Mouse (Mus musculus) small intestine, adult 2 months (tissue): ENCODE data around the gene Ndufb6. TPM values are rescaled to one million over a fixed set of nuclear protein-coding genes. Genes with fewer than 3 reads are reported as not detected.
A peak's percentile ranks its signal among the peaks of the same experiment; 100 is the strongest.

Experiments
- H3K27ac ChIP-seq: fragments of 200-500 bp; 2 replicates; pipeline ENCODE4 v1.5.1; 2012; ENCODE audit warnings: low read depth, low read length, control low read depth, inconsistent platforms; ENCODE audit not compliant: insufficient read depth
- H3K27me3 ChIP-seq: fragments of 200-500 bp; 2 replicates; pipeline ENCODE4 v1.6.1; 2012; ENCODE audit warnings: mild to moderate bottlenecking, moderate library complexity, low read length, inconsistent platforms; ENCODE audit not compliant: control insufficient read depth, insufficient read depth
- H3K36me3 ChIP-seq: fragments of 200-500 bp; 2 replicates; pipeline ENCODE4 v1.6.1; 2012; ENCODE audit warnings: mild to moderate bottlenecking, low read length, control low read depth, inconsistent platforms; ENCODE audit not compliant: control insufficient read depth, insufficient read depth
- H3K4me1 ChIP-seq: fragments of 200-500 bp; 2 replicates; pipeline ENCODE4 v1.6.1; 2012; ENCODE audit warnings: low read length, inconsistent platforms, mixed read lengths; ENCODE audit not compliant: control insufficient read depth, insufficient read depth, insufficient read length
- H3K4me3 ChIP-seq: fragments of 200-500 bp; 2 replicates; pipeline ENCODE4 v1.5.1; 2012; ENCODE audit warnings: low read depth, mild to moderate bottlenecking, control low read depth, inconsistent platforms, low read length, moderate library complexity
- CTCF ChIP-seq: fragments of 200-500 bp; IDR thresholded peaks from 2 replicates; pipeline ENCODE4 v1.5.1; 2012; ENCODE audit warnings: low read depth, mild to moderate bottlenecking, control low read depth, inconsistent platforms, low read length, moderate library complexity, mixed read lengths; ENCODE audit not compliant: insufficient replicate concordance, insufficient read length; ENCODE audit errors: extremely low read depth
- POLR2A ChIP-seq: fragments of 200-500 bp; IDR thresholded peaks from 2 replicates; pipeline ENCODE4 v1.6.1; 2012; ENCODE audit warnings: low read depth, mild to moderate bottlenecking, control low read depth, inconsistent platforms, low read length, moderate library complexity
- WGBS: fragments of 180-500 bp; shearing (Covaris S2); methylation state at CpG from one replicate; pipeline ENCODE4 v1.1.7; 2018; 5-methylcytosine and 5-hydroxymethylcytosine counted together
- polyA plus RNA-seq: library from polyadenylated mRNA; depleted of rRNA; stranded (reverse); fragments of >200 nt; gene quantifications from 2 replicates; pipeline ENCODE4 v1.2.3, GENCODE M21; 2012

Gene Ndufb6
- polyA plus RNA-seq, 1 experiment = 70.1 TPM

DNA sequence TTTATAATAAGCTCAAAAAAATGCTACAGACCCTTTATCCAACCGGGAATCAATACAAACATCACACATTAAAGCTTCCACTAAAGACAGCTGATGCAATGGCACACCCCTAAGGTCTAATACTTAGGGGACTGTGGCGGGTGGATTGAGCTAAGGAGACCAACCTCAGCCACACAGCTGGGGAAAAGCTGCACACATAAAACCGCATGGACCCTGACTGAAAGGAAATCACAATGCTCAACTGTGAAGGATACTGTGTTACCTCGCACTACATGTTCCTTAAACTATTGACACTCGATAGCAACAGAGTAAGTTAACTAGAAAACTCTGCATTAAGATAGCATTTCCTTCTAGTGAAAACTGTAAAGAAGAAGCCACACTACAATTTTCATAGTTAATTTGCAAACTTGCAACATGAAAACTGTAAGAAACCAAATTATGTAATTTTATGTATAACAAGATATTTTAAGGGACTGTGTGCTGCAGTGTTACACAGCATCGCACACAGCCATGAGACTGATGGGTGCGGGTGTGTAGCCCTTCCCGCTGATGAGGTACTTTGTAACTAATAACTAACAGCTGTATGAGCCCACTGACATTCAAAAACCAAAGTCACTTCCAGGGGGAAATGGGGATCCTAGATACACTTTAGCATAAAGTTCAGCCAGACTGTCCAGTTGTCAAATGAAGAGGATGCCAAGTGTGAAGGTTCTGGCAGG is 24.7 kb downstream of the Ndufb6 start:
- Histone ChIP-seq H3K27ac (no peak overlapping the region), H3K4me3 (no peak overlapping the region), H3K4me1 (no peaks in the 10 kb centered on the region), H3K36me3 (peaks cover 7% of the 10 kb centered on the region), H3K27me3 (no peaks in the 10 kb centered on the region)
- TF ChIP-seq POLR2A (no peak), CTCF (no peak)
- 85% methylated on average over 8 of the region's 8 CpGs for WGBS

DNA sequence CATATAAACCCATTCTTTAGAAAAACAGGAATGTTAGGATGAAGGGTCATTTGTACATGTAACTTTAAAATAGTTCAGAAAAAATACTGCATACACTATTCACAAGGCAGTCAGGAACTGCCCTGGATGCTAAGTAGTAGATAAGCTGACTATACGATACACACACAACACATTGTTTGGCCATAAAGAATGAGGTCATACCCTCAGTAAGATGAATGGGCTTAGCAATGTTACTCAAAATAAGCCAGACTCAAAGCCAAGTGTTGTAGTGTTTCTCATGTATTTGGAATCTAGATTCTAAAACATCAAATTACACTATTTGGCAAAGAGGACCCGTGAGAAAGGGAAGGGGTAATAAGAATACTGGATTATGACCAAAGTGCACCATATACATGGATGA is 25.5 kb downstream of the Ndufb6 start:
- no peak overlapping the region for H3K27ac ChIP-seq
- no peak for TF ChIP-seq POLR2A
- no peak for TF ChIP-seq CTCF
- no peak overlapping the region for H3K4me3 ChIP-seq
- 46% methylated on average over 2 of the region's 2 CpGs for WGBS
- H3K4me1 ChIP-seq = no peaks in the 10 kb centered on the region
- no peaks in the 10 kb centered on the region for H3K27me3 ChIP-seq
- 0 out of 2 replicates have a peak, but pooled peaks cover 3% of the 10 kb centered on the region for H3K36me3 ChIP-seq

DNA sequence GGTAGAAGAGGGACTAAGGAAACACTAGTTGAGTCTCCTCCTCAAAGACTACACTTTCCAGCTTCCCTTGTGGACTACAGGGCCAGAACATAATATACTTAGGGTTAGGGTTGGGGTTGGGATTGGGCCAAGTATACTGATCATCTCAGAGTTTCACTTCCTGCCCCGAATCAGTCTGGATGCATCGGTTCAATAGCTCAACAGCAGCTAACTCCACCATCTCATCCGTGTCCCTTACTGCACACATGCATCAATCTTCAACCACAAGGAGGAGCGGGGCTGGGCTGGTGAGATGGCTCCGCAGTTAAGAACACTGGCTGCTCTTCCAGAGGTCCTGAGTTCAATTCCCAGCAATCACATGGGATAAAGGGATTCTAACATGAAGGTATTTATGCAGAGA is 28.2 kb downstream of the Ndufb6 start:
- H3K36me3 ChIP-seq = 0 out of 2 replicates have a peak, but pooled peaks cover 3% of the 10 kb centered on the region
- H3K27me3 ChIP-seq = no peaks in the 10 kb centered on the region
- WGBS = 78% methylated on average over 5 of the region's 5 CpGs
- TF ChIP-seq POLR2A (no peak), CTCF (no peak)
- no peaks in the 10 kb centered on the region for H3K4me1 ChIP-seq
- no peak overlapping the region for H3K4me3 ChIP-seq
- H3K27ac ChIP-seq = no peak overlapping the region

DNA sequence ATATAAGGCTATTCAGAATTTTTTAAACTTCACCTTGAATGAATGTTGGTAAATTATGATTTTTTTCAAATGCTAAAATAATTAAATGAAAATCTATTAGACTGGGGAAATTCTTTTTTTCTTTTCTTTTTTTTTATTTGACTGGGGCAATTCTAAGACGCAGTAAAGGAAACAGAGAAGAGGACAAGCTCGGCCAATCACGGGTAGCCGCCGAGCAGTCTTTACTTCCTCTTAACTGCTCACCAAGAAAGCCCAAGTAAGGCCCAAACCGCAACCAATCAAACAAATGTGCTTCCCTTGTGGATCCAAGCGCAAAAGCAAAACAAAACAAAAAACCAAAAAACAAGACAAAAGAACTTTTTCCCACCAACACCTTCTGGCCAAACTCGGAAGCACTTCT is 35.2 kb downstream of the Ndufb6 start:
- 84% methylated on average over 8 of the region's 8 CpGs for WGBS
- no peaks in the 10 kb centered on the region for H3K27me3 ChIP-seq
- peaks cover 5% of the 10 kb centered on the region; the same call in 1 of the 2 replicates for H3K4me1 ChIP-seq
- no peaks in the 10 kb centered on the region for H3K36me3 ChIP-seq
- no peak overlapping the region for H3K4me3 ChIP-seq
- no peak for TF ChIP-seq CTCF
- TF ChIP-seq POLR2A = no peak
- H3K27ac ChIP-seq = no peak overlapping the region

DNA sequence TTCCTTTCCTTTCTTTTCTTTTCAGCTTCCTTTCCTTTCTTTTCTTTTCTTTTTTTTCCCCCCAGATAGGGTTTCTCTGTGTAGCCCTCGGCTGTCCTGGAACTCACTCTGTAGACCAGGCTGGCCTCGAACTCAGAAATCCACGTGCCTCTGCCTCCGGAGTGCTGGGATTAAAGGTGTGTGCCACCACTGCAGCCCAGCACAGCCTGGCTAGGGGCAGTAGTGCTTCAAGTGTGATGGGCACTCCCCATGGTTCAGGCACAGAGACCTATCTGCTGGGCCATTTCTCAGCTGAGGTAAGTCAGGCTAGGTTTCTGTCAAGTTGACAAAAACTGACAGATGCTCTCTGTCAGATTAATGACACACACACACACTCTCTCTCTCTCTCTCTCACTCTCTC is 36.2 kb downstream of the Ndufb6 start:
- no peaks in the 10 kb centered on the region for H3K36me3 ChIP-seq
- H3K27me3 ChIP-seq = no peaks in the 10 kb centered on the region
- H3K4me3 ChIP-seq = no peak overlapping the region
- WGBS = 87% methylated on average over 4 of the region's 4 CpGs
- no peak overlapping the region for H3K27ac ChIP-seq
- peaks cover 5% of the 10 kb centered on the region; the same call in 1 of the 2 replicates for H3K4me1 ChIP-seq
- TF ChIP-seq CTCF (no peak), POLR2A (no peak)

DNA sequence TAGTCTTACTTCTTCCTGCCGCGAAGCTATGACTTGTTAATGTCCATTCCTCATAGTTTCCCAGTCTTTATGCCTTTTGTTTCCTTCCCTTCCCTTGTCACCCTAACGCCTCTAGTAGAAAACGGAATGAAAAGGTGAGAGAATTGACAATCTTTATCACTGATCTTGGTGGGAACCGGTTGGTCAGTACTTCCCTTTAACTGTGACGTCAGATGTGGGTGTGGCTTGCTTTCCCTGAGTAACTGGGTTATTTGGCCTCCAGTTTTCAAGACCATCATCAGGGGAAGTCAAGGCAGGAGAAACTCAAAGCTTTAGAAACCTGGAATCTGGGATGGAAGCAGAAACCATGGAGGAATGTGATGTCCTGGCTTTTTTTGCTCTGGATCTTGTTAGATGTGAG is 37.3 kb downstream of the Ndufb6 start:
- H3K27me3 ChIP-seq = no peaks in the 10 kb centered on the region
- TF ChIP-seq POLR2A (no peak), CTCF (no peak)

GRCm38 (mm10) chr4:40240272-40240744 is 38.9 kb downstream of the Ndufb6 start:
- Histone ChIP-seq H3K4me1 (peaks cover 5% of the 10 kb centered on the region; the same call in 1 of the 2 replicates), H3K4me3 (peak overlapping the region; percentile 78), H3K27me3 (no peaks in the 10 kb centered on the region), H3K36me3 (peaks cover 3% of the 10 kb centered on the region), H3K27ac (peak overlapping the region; percentile 57; the same call in 1 of the 2 replicates)
- TF ChIP-seq CTCF (no peak), POLR2A (no peak)
- 36% methylated on average over 5 of the region's 5 CpGs for WGBS

More for the DNA sequence above, 37.3 kb downstream of the Ndufb6 start:
- Histone ChIP-seq H3K27ac (no peak overlapping the region), H3K4me1 (peaks cover 5% of the 10 kb centered on the region; the same call in 1 of the 2 replicates), H3K36me3 (peaks cover 2% of the 10 kb centered on the region; the same call in 1 of the 2 replicates), H3K4me3 (no peak overlapping the region)
- WGBS = 58% methylated on average over 6 of the region's 6 CpGs
